Mouse (Mus musculus) heart, embryonic 15.5 days (tissue): ENCODE data around the gene Mmadhc. TPM values are rescaled to one million over a fixed set of nuclear protein-coding genes. Genes with fewer than 3 reads are reported as not detected.

Source experiments
- ATAC-seq: fragments of 200-750 bp; cut with Nextera tagmentation; replicated peaks from 2 replicates; pipeline ENCODE4 v1.8.0; 2017; ENCODE audit warnings: low read depth, moderate TSS enrichment; ENCODE audit not compliant: insufficient number of reproducible peaks, insufficient read depth, low FRiP score
- H3K27ac ChIP-seq: fragments of 300-500 bp; sonication (generic); 2 replicates; pipeline ENCODE4 v1.5.1; 2015; ENCODE audit warnings: mild to moderate bottlenecking, inconsistent platforms
- H3K27me3 ChIP-seq: fragments of 300-500 bp; sonication (generic); 2 replicates; pipeline ENCODE4 v1.6.1; 2015; ENCODE audit warnings: inconsistent platforms
- H3K36me3 ChIP-seq: fragments of 300-500 bp; sonication (generic); 2 replicates; pipeline ENCODE4 v1.6.1; 2015; ENCODE audit warnings: mild to moderate bottlenecking, inconsistent platforms
- H3K4me1 ChIP-seq: fragments of 300-500 bp; sonication (generic); replicated peaks from 2 replicates; pipeline ENCODE4 v1.6.1; 2015; ENCODE audit warnings: inconsistent platforms
- H3K4me2 ChIP-seq: fragments of 300-500 bp; sonication (generic); 2 replicates; pipeline ENCODE4 v1.6.1; 2015; ENCODE audit warnings: inconsistent platforms, mild to moderate bottlenecking, moderate library complexity
- H3K4me3 ChIP-seq: fragments of 300-500 bp; sonication (generic); 2 replicates; pipeline ENCODE4 v1.5.1; 2015; ENCODE audit warnings: mild to moderate bottlenecking, inconsistent platforms
- H3K9ac ChIP-seq: fragments of 300-500 bp; sonication (generic); 2 replicates; pipeline ENCODE4 v1.6.1; 2015; ENCODE audit warnings: mild to moderate bottlenecking, inconsistent platforms
- H3K9me3 ChIP-seq: fragments of 300-500 bp; sonication (generic); replicated peaks from 2 replicates; pipeline ENCODE4 v1.6.1; 2016; ENCODE audit warnings: inconsistent platforms
- WGBS: fragments of 180-500 bp; shearing (Covaris S2); methylation state at CpG from one replicate; pipeline ENCODE4 v1.1.7; 2015; ENCODE audit warnings: mixed read lengths; 5-methylcytosine and 5-hydroxymethylcytosine counted together
- polyA plus RNA-seq: library from polyadenylated mRNA; unstranded; fragments of >200 nt; fragmentation: Nextera tagmentation; extraction: Ambion mirVana; gene quantifications from 2 replicates; pipeline ENCODE4 v1.2.1, GENCODE M21; 2015

Mmadhc gene
- polyA plus RNA-seq, 1 experiment from 2014 or later = 119 TPM

DNA sequence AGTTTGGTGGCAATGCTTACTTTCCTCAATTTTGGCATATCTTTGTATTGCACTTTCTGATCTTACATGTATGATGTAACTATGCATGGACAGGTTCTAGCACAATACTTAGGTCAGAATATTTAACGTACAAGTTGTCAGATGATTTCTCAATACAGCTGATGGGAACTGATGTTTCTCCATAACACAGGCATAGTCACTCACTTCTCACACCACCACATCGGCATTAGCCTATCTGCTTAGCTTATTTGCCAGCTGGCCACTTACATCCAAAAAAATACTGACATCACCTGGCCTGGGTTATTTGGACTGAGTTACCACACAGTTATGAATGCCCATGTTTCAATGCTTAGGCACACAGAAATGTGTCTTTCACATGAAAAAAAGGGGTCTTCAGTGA is 2.5 kb downstream of the Mmadhc start:
- Histone ChIP-seq H3K4me2 (peak overlapping the region; percentile 6; the same call in 1 of the 2 replicates), H3K9ac (no peak overlapping the region), H3K4me3 (no peak overlapping the region), H3K27ac (no peak overlapping the region), H3K27me3 (no peaks in the 10 kb centered on the region), H3K9me3 (no peaks in the 10 kb centered on the region), H3K4me1 (peaks cover 20% of the 10 kb centered on the region), H3K36me3 (peaks cover 20% of the 10 kb centered on the region)
- WGBS = 58% methylated on average over 2 of the region's 2 CpGs
- no peak for ATAC-seq

DNA sequence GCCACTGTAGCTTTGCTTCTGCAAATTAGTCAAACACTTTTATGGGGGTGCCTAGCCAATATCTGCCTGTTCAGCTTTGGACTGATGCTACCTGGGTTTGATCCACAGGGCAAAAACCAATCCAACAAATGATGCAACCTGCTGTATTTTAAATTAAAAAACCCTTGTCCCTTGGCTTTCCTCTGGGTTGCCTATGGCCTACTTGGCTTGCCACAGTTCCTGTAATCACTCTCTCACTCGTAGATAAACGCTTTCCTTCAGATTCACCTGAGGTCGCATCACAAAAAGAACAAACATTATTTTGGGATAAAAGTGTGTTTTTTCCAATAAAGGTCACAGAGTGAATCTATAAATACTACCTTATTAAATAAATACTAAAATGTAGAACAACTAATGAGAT is 3.0 kb downstream of the Mmadhc start:
- Histone ChIP-seq H3K36me3 (peaks cover 26% of the 10 kb centered on the region), H3K27me3 (no peaks in the 10 kb centered on the region), H3K27ac (no peak overlapping the region), H3K9me3 (no peaks in the 10 kb centered on the region), H3K4me3 (no peak overlapping the region), H3K9ac (no peak overlapping the region), H3K4me1 (peaks cover 20% of the 10 kb centered on the region), H3K4me2 (no peak overlapping the region; the same call in 1 of the 2 replicates)
- 80% methylated on average over 3 of the region's 3 CpGs for WGBS
- no peak for ATAC-seq

DNA sequence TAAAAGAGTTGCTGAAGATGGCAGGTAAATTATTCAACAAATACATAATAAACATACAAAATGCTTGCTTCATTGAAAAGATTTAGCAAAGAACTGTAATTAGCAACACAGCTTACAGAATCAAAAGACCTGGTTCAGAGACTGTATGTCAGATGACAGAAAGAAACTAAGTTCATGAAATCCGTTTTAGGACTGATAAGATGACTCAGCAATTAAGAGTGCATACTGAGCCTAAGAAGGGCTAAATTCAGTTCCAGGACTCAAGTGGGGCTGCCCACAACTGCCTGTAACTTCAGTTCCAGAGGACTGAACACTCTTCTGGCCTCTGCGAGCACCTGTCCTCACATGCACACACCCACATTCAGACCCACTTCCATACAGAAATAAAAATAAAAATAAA is 4.7 kb downstream of the Mmadhc start:
- H3K9ac ChIP-seq = no peak overlapping the region
- H3K36me3 ChIP-seq = peaks cover 40% of the 10 kb centered on the region
- H3K4me1 ChIP-seq = peaks cover 20% of the 10 kb centered on the region
- no peak for ATAC-seq
- no peak overlapping the region for H3K4me2 ChIP-seq
- H3K9me3 ChIP-seq = no peaks in the 10 kb centered on the region
- no peak overlapping the region for H3K4me3 ChIP-seq
- 50% methylated on average over 2 of the region's 2 CpGs for WGBS
- H3K27ac ChIP-seq = no peak overlapping the region
- H3K27me3 ChIP-seq = no peaks in the 10 kb centered on the region

DNA sequence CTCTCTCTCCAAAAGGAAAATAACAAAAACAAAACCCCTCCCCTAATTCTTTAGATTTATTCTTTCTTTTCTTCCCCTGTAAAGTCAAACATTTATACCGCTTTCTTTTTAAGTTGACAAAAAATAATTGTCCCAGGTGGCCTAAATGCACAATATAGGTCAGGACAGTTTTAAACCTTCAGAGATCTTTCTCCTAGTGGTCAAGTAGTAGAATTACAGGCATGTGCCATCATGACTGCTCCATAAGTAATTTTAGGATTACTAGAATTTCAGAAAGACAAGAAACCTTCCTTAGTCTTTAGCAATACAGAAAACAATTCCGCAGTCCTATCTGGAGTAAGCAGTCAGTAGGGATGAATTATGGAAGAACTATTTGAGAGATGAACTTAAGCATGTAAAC is 5.8 kb downstream of the Mmadhc start:
- no peak overlapping the region for H3K9ac ChIP-seq
- H3K4me2 ChIP-seq = no peak overlapping the region
- H3K9me3 ChIP-seq = no peaks in the 10 kb centered on the region
- H3K36me3 ChIP-seq = peaks cover 49% of the 10 kb centered on the region
- H3K27ac ChIP-seq = no peak overlapping the region
- no peaks in the 10 kb centered on the region for H3K27me3 ChIP-seq
- no peak for ATAC-seq
- WGBS = 96% methylated on average over 2 of the region's 2 CpGs
- no peak overlapping the region for H3K4me3 ChIP-seq
- peaks cover 20% of the 10 kb centered on the region for H3K4me1 ChIP-seq

DNA sequence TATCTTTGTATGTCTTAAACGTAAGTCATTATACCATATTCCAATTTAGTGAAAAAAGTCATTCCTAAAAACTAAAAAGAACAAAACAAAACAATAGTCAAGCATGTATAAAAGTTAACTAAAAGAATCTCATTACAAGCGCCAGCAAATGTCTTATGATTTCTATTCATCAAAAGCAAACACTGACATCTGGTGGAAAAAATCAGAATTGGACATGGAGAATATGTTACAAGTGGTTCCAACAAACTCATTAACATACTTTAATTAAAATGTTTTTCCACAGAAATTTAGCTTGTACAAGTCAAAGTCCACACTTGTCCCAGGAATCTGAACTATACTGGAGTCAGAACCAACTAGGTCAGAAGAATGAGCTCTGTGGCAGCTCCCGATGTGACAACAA is 11.8 kb downstream of the Mmadhc start:
- no peaks in the 10 kb centered on the region for H3K27me3 ChIP-seq
- H3K36me3 ChIP-seq = peaks cover 49% of the 10 kb centered on the region
- ATAC-seq = no peak
- no peak overlapping the region for H3K4me3 ChIP-seq
- H3K4me1 ChIP-seq = no peaks in the 10 kb centered on the region
- H3K9me3 ChIP-seq = no peaks in the 10 kb centered on the region
- no peak overlapping the region for H3K4me2 ChIP-seq
- H3K9ac ChIP-seq = no peak overlapping the region
- 76% methylated on average over 3 of the region's 3 CpGs for WGBS
- H3K27ac ChIP-seq = no peak overlapping the region

DNA sequence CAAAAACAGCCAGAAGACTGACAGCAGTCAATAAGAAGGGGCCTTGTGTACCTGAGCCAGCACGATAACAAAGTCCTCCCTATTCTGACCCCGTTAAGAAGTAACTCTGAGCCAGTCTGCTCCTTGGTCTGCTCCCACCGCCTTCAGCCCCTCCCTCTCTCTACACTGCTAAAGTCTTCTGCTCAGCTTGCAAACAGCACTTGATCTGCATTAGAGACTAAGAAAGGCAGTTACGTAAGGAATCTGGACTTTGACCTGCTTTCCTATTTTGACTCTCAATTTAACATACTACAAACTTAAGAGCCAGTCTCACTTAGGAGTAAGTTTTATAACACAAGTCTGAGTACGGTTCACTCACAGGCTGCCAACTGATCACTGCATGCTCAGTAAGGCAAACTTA is 12.6 kb downstream of the Mmadhc start:
- Histone ChIP-seq H3K9me3 (no peaks in the 10 kb centered on the region), H3K4me3 (no peak overlapping the region), H3K36me3 (peaks cover 50% of the 10 kb centered on the region), H3K27me3 (no peaks in the 10 kb centered on the region), H3K27ac (no peak overlapping the region), H3K4me2 (no peak overlapping the region), H3K4me1 (no peaks in the 10 kb centered on the region), H3K9ac (no peak overlapping the region)
- ATAC-seq = no peak
- 79% methylated on average over 5 of the region's 5 CpGs for WGBS

DNA sequence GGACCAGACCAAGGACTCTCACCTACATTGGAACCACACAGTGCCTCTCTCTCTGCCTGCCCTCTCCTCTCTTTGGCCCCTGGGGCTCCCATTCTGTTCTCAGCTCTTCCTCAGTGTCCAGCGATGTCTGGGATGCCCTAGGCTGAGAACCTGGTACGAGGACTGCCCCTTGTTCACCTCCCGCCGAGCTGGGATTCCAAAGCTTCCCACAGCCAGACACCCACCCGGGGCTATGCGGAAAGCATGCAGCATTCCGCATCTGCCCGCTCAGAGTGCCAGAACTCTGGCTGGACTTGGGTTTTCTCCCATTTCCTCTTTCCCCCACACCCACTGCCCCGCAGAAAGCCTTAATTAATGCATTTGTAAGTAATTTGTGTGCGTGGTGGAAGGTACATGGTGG is 19.9 kb downstream of the Mmadhc start:
- no peak overlapping the region for H3K27ac ChIP-seq
- H3K27me3 ChIP-seq = no peaks in the 10 kb centered on the region
- 58% methylated on average over 10 of the region's 10 CpGs for WGBS
- no peaks in the 10 kb centered on the region for H3K4me1 ChIP-seq
- H3K9me3 ChIP-seq = no peaks in the 10 kb centered on the region
- H3K4me3 ChIP-seq = no peak overlapping the region
- peaks cover 22% of the 10 kb centered on the region for H3K36me3 ChIP-seq
- ATAC-seq = no peak
- no peak overlapping the region for H3K4me2 ChIP-seq
- H3K9ac ChIP-seq = no peak overlapping the region

DNA sequence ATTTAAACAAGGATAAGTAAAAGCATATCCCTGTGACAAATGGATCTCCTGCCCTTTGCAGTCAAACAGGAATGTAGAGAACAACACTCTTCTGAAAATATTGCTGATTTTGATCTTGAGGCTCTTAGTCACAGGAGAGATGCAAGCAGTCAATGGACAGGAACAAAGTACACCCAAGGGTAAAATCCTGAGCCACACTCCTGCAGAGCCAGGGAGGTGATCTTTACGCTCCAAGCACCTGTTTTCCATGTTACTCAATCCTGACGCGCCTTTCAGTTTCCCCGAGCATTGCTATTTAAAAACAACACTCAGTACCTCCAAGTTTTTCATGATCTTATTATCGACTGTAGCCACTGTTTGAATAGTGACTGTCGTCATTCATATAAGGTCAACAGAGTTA is 23.2 kb downstream of the Mmadhc start:
- H3K4me3 ChIP-seq = no peak overlapping the region
- WGBS = 69% methylated on average over 6 of the region's 6 CpGs
- H3K4me2 ChIP-seq = no peak overlapping the region
- no peak overlapping the region for H3K27ac ChIP-seq
- ATAC-seq = no peak
- no peak overlapping the region for H3K9ac ChIP-seq
- H3K27me3 ChIP-seq = no peaks in the 10 kb centered on the region
- H3K9me3 ChIP-seq = no peaks in the 10 kb centered on the region
- peaks cover 5% of the 10 kb centered on the region for H3K36me3 ChIP-seq
- H3K4me1 ChIP-seq = no peaks in the 10 kb centered on the region

DNA sequence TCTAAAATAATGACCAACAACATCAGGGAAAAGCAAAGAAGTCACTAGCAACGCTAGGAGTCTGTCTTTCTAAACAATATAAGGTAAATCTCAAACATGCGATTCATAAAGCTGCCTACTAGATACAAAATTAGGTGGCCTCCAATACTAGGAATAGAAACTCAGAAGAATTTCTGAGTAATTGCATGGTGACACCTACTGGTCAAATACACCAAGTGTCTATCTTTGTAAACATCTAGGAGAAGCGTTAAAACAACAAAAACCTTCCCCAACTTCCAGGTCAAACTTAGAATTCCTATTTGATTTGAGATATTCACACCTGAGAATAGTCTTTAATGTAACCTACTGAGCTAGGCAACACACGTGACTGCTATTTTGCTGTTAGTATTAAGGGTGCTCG is 24.4 kb downstream of the Mmadhc start:
- no peak for ATAC-seq
- H3K9me3 ChIP-seq = no peaks in the 10 kb centered on the region
- no peak overlapping the region for H3K9ac ChIP-seq
- no peak overlapping the region for H3K27ac ChIP-seq
- H3K4me1 ChIP-seq = no peaks in the 10 kb centered on the region
- H3K4me3 ChIP-seq = no peak overlapping the region
- no peaks in the 10 kb centered on the region for H3K27me3 ChIP-seq
- H3K36me3 ChIP-seq = no peaks in the 10 kb centered on the region
- WGBS = 27% methylated on average over 5 of the region's 5 CpGs
- H3K4me2 ChIP-seq = no peak overlapping the region

DNA sequence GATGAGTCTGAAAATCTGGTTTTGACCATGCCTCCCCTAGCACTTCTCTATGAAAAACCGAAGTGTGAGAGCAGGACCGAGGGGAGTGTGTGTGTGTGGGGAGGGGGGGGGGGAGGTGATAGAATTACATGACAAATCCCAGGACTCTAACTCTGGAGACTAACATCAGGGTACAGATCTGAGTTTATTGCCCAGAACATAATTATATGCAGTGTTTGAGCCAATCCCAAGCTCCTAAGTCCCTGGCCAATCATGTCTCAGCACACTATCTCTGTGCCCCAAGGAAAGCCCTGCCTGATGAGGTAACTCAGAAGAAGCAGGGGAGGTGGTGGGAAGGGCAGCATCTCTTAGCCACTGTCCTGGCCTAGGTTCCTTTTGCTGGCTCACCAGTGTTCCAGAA is 28.1 kb downstream of the Mmadhc start:
- WGBS = 51% methylated on average over 2 of the region's 2 CpGs
- ATAC-seq = no peak
- H3K4me3 ChIP-seq = no peak overlapping the region
- H3K36me3 ChIP-seq = no peaks in the 10 kb centered on the region
- H3K4me1 ChIP-seq = no peaks in the 10 kb centered on the region
- H3K9ac ChIP-seq = no peak overlapping the region
- H3K9me3 ChIP-seq = no peaks in the 10 kb centered on the region
- no peaks in the 10 kb centered on the region for H3K27me3 ChIP-seq
- H3K27ac ChIP-seq = no peak overlapping the region
- H3K4me2 ChIP-seq = no peak overlapping the region

DNA sequence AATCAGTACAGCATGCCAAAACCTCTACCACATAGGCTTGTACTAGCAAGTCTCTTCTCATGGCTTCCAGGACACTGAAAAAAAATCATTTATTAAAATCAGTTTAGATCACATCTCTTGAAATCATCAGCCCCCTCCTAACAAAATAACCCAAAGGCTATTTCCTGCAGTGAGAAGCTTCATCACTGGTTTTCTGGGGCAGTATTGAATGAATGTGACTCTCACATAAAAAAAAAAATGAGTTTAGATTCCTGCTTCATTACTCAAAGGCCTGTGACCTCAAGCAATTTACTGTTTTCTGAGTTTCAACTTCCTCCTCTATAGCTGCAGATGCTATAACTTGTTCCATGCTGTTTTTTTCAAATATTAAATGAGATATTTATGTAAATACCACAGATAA is 29.6 kb downstream of the Mmadhc start:
- Histone ChIP-seq H3K4me1 (no peaks in the 10 kb centered on the region), H3K9me3 (no peaks in the 10 kb centered on the region), H3K36me3 (no peaks in the 10 kb centered on the region), H3K27me3 (no peaks in the 10 kb centered on the region), H3K4me2 (no peak overlapping the region), H3K27ac (no peak overlapping the region), H3K9ac (no peak overlapping the region), H3K4me3 (no peak overlapping the region)
- ATAC-seq = no peak

DNA sequence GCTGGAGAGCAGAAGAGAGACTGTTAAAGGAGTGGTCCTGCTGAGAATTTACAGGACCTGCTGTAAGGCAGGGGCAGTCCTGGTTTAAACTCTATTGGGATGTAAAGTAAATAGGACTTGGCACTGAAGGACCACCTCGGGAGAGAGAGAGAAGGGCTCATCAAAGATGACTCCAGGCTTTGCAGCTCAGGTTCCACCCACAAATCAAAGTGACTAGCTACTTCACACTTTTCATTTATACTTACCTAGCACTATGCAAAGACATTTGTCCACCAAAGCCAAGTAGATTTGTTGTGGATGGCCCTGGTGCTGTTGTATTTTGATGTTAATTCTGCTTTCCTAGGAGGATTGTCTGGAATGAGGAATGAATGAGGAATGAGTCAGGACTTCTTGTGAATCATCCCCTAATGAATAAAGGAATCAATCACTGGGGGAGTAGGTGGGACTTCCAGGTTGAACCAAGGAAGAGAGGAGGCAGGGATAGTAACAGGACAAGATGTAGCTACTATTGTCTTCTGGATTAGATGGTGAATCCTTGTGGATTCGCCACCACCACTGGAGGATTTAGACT is 31.3 kb downstream of the Mmadhc start:
- no peak for ATAC-seq
- H3K36me3 ChIP-seq = no peaks in the 10 kb centered on the region
- no peak overlapping the region for H3K4me2 ChIP-seq
- no peak overlapping the region for H3K27ac ChIP-seq
- H3K4me3 ChIP-seq = no peak overlapping the region
- no peaks in the 10 kb centered on the region for H3K27me3 ChIP-seq
- H3K9me3 ChIP-seq = no peaks in the 10 kb centered on the region
- WGBS = 57% methylated on average over 2 of the region's 2 CpGs
- H3K9ac ChIP-seq = no peak overlapping the region
- no peaks in the 10 kb centered on the region for H3K4me1 ChIP-seq
